Mouse (Mus musculus) embryonic fibroblast, embryonic 13.5 days (primary cell): ENCODE measurements around the gene Mastl.

Source experiments
- CTCF ChIP-seq: IDR thresholded peaks from 2 replicates; pipeline ENCODE4 v1.5.1; 2011; ENCODE audit warnings: mild to moderate bottlenecking, control low read depth, low read length, moderate library complexity, borderline replicate concordance; ENCODE audit not compliant: insufficient read depth
- POLR2A ChIP-seq: IDR thresholded peaks from 2 replicates; pipeline ENCODE4 v1.6.1; 2011; ENCODE audit warnings: low read depth, mild to moderate bottlenecking, control low read depth, low read length, moderate library complexity

- TF ChIP-seq CTCF = no peak
- TF ChIP-seq POLR2A = peak; percentile 76
Measured at GRCm38 (mm10) chr2:23155777-23156607, at the start of gene Mastl, which contains the start of gene Yme1l1.
